Mouse (Mus musculus) liver, embryonic 14.5 days (tissue): Measurements from ENCODE around the gene Osbpl3. TPM values are rescaled to one million over a fixed set of nuclear protein-coding genes. Genes with fewer than 3 reads are reported as not detected.

ENCODE experiments used
- ATAC-seq: fragments of 200-750 bp; cut with Nextera tagmentation; 2 replicates; pipeline ENCODE4 v1.8.0; 2017; ENCODE audit warnings: moderate number of reproducible peaks, mild to moderate bottlenecking, moderate library complexity; ENCODE audit not compliant: insufficient read depth
- DNase-seq, 3 experiments: peaks; one replicate each; pipeline ENCODE4 v3.0.0-alpha.2; 2012 to 2013; ENCODE audit warnings: low read depth in 3 of 3, low spot score in 3 of 3
- H3K27ac ChIP-seq: fragments of 300-500 bp; sonication (generic); 2 replicates; pipeline ENCODE4 v1.5.1; 2014; ENCODE audit warnings: moderate library complexity, mild to moderate bottlenecking, control low read depth, inconsistent platforms
- H3K27me3 ChIP-seq: fragments of 300-500 bp; sonication (generic); 2 replicates; pipeline ENCODE4 v1.6.1; 2014; ENCODE audit warnings: mild to moderate bottlenecking, low read length, moderate library complexity; ENCODE audit not compliant: control insufficient read depth, insufficient read depth
- H3K36me3 ChIP-seq: fragments of 300-500 bp; sonication (generic); replicated peaks from 2 replicates; pipeline ENCODE4 v1.6.1; 2014; ENCODE audit warnings: low read depth; ENCODE audit not compliant: control insufficient read depth, insufficient read depth
- H3K4me1 ChIP-seq, 2 experiments: fragments of 200-500 bp in 1 of 2; fragments of 300-500 bp in 1 of 2; sonication (generic) in 1 of 2; replicated peaks; 2 replicates each; pipeline ENCODE4 v1.6.1; 2012 to 2014; ENCODE audit warnings: antibody characterized with exemption in 1 of 2, inconsistent platforms in 1 of 2, low read length in 1 of 2; ENCODE audit not compliant: control insufficient read depth in 2 of 2, insufficient read depth in 2 of 2
- H3K4me2 ChIP-seq: fragments of 300-500 bp; sonication (generic); 2 replicates; pipeline ENCODE4 v1.6.1; 2014; ENCODE audit warnings: low read depth, mild to moderate bottlenecking, control low read depth, moderate library complexity
- H3K4me3 ChIP-seq, 2 experiments: fragments of 200-500 bp in 1 of 2; fragments of 300-500 bp in 1 of 2; sonication (generic) in 1 of 2; 2 replicates each; pipeline ENCODE4 v1.5.1; 2012 to 2014; ENCODE audit warnings: low read depth in 2 of 2, low read length in 2 of 2, mild to moderate bottlenecking in 2 of 2, control low read depth in 1 of 2, inconsistent platforms in 1 of 2, moderate library complexity in 1 of 2; ENCODE audit not compliant: insufficient read depth in 1 of 2
- H3K9ac ChIP-seq: fragments of 300-500 bp; sonication (generic); replicated peaks from 2 replicates; pipeline ENCODE4 v1.6.1; 2014; ENCODE audit warnings: mild to moderate bottlenecking, control low read depth, moderate library complexity
- H3K9me3 ChIP-seq: fragments of 300-500 bp; sonication (generic); 2 replicates; pipeline ENCODE4 v1.6.1; 2016; ENCODE audit warnings: low read length, mixed read lengths; ENCODE audit not compliant: control insufficient read depth
- CTCF ChIP-seq: IDR thresholded peaks from 2 replicates; pipeline ENCODE4 v1.5.1; 2016; ENCODE audit warnings: antibody characterized with exemption, low read depth, control low read depth
- EP300 ChIP-seq: IDR thresholded peaks from 2 replicates; pipeline ENCODE4 v1.6.1; 2016; ENCODE audit warnings: antibody characterized with exemption, low read depth
- WGBS: fragments of 180-500 bp; shearing (Covaris S2); extraction: QIAGEN DNeasy Blood & Tissue Kit; methylation state at CpG from one replicate; pipeline ENCODE4 v1.1.7; 2014; ENCODE audit not compliant: insufficient replicate concordance; 5-methylcytosine and 5-hydroxymethylcytosine counted together
- polyA plus RNA-seq, 2 experiments: library from polyadenylated mRNA; depleted of rRNA in 1 of 2; stranded (reverse) in 1 of 2; unstranded in 1 of 2; fragments of >200 nt; fragmentation: Nextera tagmentation in 1 of 2; extraction: Ambion mirVana in 1 of 2; gene quantifications; 2 replicates each; pipeline versions ENCODE4 v1.2.1 to v1.2.3; 2012 to 2014

Gene Osbpl3
- polyA plus RNA-seq, 2 experiments = 0.60 to 0.70 TPM

DNA sequence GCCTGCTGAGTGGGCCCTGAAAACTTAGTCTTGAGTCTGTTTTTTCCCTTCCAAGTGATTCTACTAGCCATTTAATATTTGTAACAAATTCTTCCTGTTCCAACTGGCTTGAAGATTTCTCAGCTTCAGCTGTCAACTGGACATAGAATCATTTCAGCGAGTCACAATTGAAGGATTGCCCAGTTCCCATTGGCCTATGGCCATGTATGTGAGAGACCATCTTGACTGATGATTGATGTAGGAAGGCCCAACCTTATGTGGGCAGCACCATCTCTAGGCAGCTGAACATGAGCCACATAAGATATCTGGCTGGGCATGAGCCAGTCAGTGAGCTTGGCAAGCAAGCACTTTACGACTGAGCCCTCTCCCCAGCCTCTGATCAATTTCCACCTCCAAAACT lies 42.3 kb upstream of the Osbpl3 start:
- WGBS = 71% methylated on average over 2 of the region's 2 CpGs
- Histone ChIP-seq H3K9me3 (no peaks in the 10 kb centered on the region), H3K36me3 (no peaks in the 10 kb centered on the region), H3K9ac (no peak overlapping the region), H3K27me3 (no peaks in the 10 kb centered on the region), H3K27ac (no peak overlapping the region), H3K4me1 (no peaks in the 10 kb centered on the region), H3K4me3 (no peak overlapping the region), H3K4me2 (no peak overlapping the region)
- DNase-seq (no peak), ATAC-seq (no peak)
- no peak for TF ChIP-seq CTCF
- TF ChIP-seq EP300 = no peak

DNA sequence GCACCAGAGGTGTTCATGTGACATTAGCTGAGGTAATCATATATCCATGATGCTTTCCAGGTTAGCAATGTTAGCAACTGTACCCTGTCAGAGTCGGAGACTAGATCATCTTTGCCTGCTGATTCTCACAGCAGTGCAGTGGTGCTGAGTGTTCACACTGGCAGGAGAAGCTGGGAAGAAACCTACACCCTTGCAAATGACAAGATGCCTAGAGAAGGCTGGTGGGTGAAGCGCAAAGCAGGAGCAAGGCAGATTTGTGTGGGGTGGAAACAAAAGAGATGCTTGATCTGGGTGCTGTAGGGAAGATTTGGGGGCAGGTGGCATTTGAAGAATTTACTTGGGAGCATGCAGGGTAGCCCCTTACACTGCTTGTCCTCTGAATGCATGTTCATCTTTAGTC lies 34.5 kb upstream of the Osbpl3 start:
- DNase-seq = no peak
- no peak overlapping the region for H3K27ac ChIP-seq
- H3K9ac ChIP-seq = no peak overlapping the region
- H3K27me3 ChIP-seq = no peaks in the 10 kb centered on the region
- H3K4me3 ChIP-seq = no peak overlapping the region
- H3K36me3 ChIP-seq = no peaks in the 10 kb centered on the region
- no peak overlapping the region for H3K4me2 ChIP-seq
- no peaks in the 10 kb centered on the region for H3K4me1 ChIP-seq
- no peaks in the 10 kb centered on the region for H3K9me3 ChIP-seq
- 62% methylated on average over 2 of the region's 2 CpGs for WGBS
- TF ChIP-seq CTCF (no peak), EP300 (no peak)
- ATAC-seq = no peak

DNA sequence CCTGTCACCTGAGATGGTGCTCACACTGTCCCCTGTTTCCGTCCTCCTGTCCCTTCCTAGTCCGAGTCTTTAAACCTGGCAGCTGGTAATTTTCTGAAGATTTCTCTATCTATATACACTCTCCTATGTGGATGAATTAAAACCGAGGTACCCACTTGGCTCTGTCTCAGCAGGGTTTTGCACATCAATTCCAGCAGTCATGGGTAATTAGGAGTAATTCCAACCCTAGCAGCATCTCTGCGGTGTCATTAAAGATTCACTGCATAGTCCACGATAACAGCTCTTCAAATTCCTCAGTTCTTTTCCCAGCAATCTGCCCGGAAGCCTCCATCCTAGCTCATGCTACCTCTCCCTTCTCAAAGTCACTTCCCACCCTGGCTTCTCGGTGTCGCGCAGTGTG lies 33.4 kb upstream of the Osbpl3 start:
- no peaks in the 10 kb centered on the region for H3K4me1 ChIP-seq
- 56% methylated on average over 9 of the region's 9 CpGs for WGBS
- no peaks in the 10 kb centered on the region for H3K9me3 ChIP-seq
- no peak overlapping the region for H3K4me3 ChIP-seq
- H3K4me2 ChIP-seq = no peak overlapping the region
- H3K27me3 ChIP-seq = no peaks in the 10 kb centered on the region
- TF ChIP-seq CTCF (no peak), EP300 (no peak)
- no peak overlapping the region for H3K9ac ChIP-seq
- H3K27ac ChIP-seq = no peak overlapping the region
- ATAC-seq (no peak), DNase-seq (no peak)
- no peaks in the 10 kb centered on the region for H3K36me3 ChIP-seq

DNA sequence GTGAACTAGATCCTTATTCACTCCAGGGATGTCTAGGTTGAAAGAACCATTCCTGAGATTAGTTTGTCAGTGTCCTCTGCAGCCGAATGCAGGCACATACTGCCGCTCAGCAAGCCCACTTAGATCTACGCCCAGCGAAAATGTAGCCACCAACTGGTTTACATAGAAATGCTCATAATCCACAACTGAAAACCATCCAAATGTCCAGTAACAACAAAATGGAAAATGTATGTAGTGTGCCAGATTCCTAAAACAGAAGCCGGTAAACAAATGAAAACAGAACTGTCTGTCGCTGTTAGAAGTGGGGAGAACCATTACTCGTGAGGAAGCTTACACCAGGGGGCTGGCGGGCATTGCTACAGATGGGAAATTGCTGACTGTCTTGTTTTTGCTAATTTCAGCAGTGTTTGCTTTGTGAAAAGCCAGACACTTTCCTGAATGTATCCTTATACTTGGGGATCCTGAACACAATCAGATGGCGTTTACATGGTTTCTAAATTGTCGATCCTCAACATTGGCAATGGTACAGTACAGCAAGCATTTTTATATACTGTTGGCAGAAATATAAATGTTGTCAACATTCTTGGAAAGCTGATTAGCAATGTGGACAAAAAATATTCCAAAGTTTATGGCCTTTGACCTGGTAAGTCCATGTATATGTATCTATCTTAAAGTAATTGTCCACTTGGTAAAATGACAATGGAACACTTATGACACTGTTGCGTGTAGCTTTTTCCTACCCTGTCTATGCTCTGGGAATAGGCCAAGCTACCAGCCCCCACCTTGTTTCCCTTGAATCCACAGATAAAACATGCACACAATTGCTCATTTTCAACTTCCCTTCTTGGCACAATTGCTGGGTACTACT lies 30.3 kb upstream of the Osbpl3 start:
- DNase-seq = no peak
- 76% methylated on average over 11 of the region's 11 CpGs for WGBS
- Histone ChIP-seq H3K27me3 (no peaks in the 10 kb centered on the region), H3K9me3 (no peaks in the 10 kb centered on the region), H3K36me3 (no peaks in the 10 kb centered on the region), H3K4me3 (no peak overlapping the region), H3K4me1 (no peaks in the 10 kb centered on the region), H3K27ac (no peak overlapping the region), H3K4me2 (no peak overlapping the region), H3K9ac (no peak overlapping the region)
- TF ChIP-seq EP300 = no peak
- TF ChIP-seq CTCF = no peak
- no peak for ATAC-seq

DNA sequence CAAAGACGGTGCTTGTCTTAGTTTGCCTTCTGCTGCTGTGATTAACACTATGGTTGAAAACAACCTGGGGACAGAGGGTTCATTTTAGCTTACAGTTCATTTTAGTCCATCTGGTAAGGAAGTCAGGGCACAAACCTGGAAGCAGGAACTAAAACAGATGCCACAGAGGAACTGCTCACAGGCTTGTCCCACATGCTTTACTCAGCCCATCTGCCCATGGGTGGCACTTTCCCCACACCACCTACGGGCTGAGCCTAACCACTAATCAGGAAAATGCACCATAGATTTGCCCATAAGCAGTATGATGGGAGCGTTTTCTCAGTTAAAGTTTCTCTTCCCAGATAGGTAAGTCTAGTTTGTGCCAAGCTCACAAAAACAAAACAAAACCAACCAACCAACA lies 27.4 kb upstream of the Osbpl3 start:
- WGBS = 59% methylated on average over 3 of the region's 3 CpGs
- no peak overlapping the region for H3K4me3 ChIP-seq
- no peaks in the 10 kb centered on the region for H3K27me3 ChIP-seq
- no peak for TF ChIP-seq EP300
- no peak for TF ChIP-seq CTCF
- ATAC-seq (no peak), DNase-seq (no peak)
- no peak overlapping the region for H3K9ac ChIP-seq
- no peak overlapping the region for H3K4me2 ChIP-seq
- no peak overlapping the region for H3K27ac ChIP-seq
- no peaks in the 10 kb centered on the region for H3K4me1 ChIP-seq
- no peaks in the 10 kb centered on the region for H3K36me3 ChIP-seq
- H3K9me3 ChIP-seq = no peaks in the 10 kb centered on the region
